Mouse (Mus musculus) kidney, embryonic 16.5 days (tissue): Measurements from ENCODE around the gene Rap1a. TPM values are rescaled to one million over a fixed set of nuclear protein-coding genes. Genes with fewer than 3 reads are reported as not detected.

Experiments used
- ATAC-seq: fragments of 200-750 bp; cut with Nextera tagmentation; 2 replicates; pipeline ENCODE4 v1.8.0; 2017; ENCODE audit warnings: moderate TSS enrichment; ENCODE audit not compliant: low FRiP score, low TSS enrichment
- H3K27ac ChIP-seq: fragments of 300-500 bp; sonication (generic); 2 replicates; pipeline ENCODE4 v1.5.1; 2014; ENCODE audit warnings: low read length
- H3K27me3 ChIP-seq: fragments of 300-500 bp; sonication (generic); 2 replicates; pipeline ENCODE4 v1.6.1; 2014; ENCODE audit warnings: low read length, control low read depth, mixed read lengths; ENCODE audit not compliant: insufficient read depth
- H3K36me3 ChIP-seq: fragments of 300-500 bp; sonication (generic); 2 replicates; pipeline ENCODE4 v1.6.1; 2014; ENCODE audit warnings: low read length, control low read depth, mixed read lengths; ENCODE audit not compliant: insufficient read depth
- H3K4me1 ChIP-seq: fragments of 300-500 bp; sonication (generic); 2 replicates; pipeline ENCODE4 v1.6.1; 2014; ENCODE audit warnings: low read length, control low read depth, mixed read lengths; ENCODE audit not compliant: insufficient read depth
- H3K4me2 ChIP-seq: fragments of 300-500 bp; sonication (generic); replicated peaks from 2 replicates; pipeline ENCODE4 v1.6.1; 2014; ENCODE audit warnings: low read depth, low read length
- H3K4me3 ChIP-seq: fragments of 300-500 bp; sonication (generic); 2 replicates; pipeline ENCODE4 v1.5.1; 2014; ENCODE audit warnings: mild to moderate bottlenecking, low read length
- H3K9ac ChIP-seq: fragments of 300-500 bp; sonication (generic); replicated peaks from 2 replicates; pipeline ENCODE4 v1.6.1; 2014; ENCODE audit warnings: low read length
- H3K9me3 ChIP-seq: fragments of 300-500 bp; sonication (generic); 2 replicates; pipeline ENCODE4 v1.6.1; 2016; ENCODE audit warnings: low read length, control low read depth
- WGBS: fragments of 180-500 bp; shearing (Covaris S2); extraction: QIAGEN DNeasy Blood & Tissue Kit; methylation state at CpG from one replicate; pipeline ENCODE4 v1.1.7; 2014; 5-methylcytosine and 5-hydroxymethylcytosine counted together
- polyA plus RNA-seq: library from polyadenylated mRNA; unstranded; fragments of >200 nt; fragmentation: Nextera tagmentation; extraction: Ambion mirVana; gene quantifications from 2 replicates; pipeline ENCODE4 v1.2.1, GENCODE M21; 2015

Gene Rap1a
- polyA plus RNA-seq, 1 experiment from 2014 or later = 104 TPM

DNA sequence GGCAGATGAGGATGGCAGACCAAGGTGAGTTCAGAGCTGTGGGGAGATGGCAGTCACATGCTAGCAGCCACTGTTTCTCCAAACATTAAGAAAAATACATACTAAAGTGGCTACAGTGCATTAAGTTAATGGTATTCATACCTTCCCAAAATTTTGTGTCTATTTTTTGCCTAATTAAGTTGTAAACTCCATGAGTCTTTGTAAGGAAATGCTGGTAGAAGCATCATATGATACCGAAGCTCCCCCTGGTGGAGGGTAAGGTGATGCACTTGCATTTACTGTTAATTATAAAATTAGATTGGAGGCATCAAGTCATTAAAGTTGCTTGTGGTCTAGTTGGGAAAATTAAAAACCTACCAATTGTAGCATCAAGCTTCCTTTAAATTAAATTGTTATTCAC lies 75.1 kb downstream of the Rap1a start:
- H3K27me3 ChIP-seq = no peaks in the 10 kb centered on the region
- H3K36me3 ChIP-seq = peaks cover 8% of the 10 kb centered on the region; the same call in 1 of the 2 replicates
- no peak overlapping the region for H3K27ac ChIP-seq
- H3K4me3 ChIP-seq = no peak overlapping the region
- H3K4me2 ChIP-seq = no peak overlapping the region
- no peaks in the 10 kb centered on the region; the same call in 1 of the 2 replicates for H3K4me1 ChIP-seq
- no peak overlapping the region for H3K9ac ChIP-seq
- H3K9me3 ChIP-seq = no peaks in the 10 kb centered on the region
- no peak for ATAC-seq
- 0% methylated on average over 1 of the region's 1 CpGs for WGBS

DNA sequence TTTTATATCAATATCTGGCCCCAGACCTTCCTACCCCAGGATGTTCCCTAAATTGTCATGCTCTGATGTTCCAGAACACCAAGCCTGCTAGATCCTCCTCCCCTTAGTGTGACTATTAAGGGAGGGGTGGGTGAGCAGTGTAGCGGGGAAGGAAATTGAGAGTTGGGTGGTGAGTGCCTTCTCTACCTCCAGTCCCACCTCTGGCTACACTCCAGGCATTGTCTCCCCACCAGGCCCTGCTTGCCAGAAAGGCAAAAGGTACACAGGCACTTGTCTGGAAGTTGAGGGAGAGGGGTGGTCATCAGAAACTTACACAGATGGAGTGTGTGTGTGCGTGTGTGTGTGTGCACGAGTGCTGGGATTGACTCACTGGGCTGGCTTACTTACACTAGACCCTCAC lies 78.6 kb downstream of the Rap1a start:
- WGBS = 91% methylated on average over 3 of the region's 3 CpGs
- no peak overlapping the region for H3K27ac ChIP-seq
- no peaks in the 10 kb centered on the region for H3K9me3 ChIP-seq
- no peak for ATAC-seq
- H3K4me2 ChIP-seq = no peak overlapping the region
- H3K4me3 ChIP-seq = no peak overlapping the region
- H3K4me1 ChIP-seq = peaks cover 16% of the 10 kb centered on the region
- no peaks in the 10 kb centered on the region for H3K36me3 ChIP-seq
- no peak overlapping the region for H3K9ac ChIP-seq
- no peaks in the 10 kb centered on the region for H3K27me3 ChIP-seq

DNA sequence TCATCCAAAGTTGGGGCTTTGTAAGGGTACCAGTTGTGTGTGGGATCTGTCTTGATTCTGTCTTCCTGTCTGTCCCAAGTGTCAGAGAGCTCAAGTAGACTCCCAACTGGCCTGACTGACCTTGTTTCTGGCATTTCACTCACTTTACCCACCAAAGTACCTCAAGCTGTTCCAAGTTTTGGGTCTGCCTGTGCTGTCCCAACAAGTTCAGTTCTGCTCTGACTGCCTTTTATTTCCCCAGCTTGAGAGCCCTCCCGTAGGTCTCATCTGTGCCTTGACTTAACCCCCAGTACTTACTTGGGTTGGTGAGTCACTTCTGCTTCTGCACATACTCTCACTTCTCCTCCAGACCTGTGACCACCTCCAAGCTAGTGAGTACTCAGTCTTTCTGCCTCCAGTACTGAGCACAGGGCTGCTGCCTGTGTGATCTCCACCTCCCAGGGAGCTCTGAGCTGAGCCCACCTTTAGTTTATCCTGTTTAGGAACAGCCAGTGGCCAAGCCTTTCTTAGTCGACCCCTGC lies 79.4 kb downstream of the Rap1a start:
- Histone ChIP-seq H3K9ac (no peak overlapping the region), H3K4me1 (peaks cover 16% of the 10 kb centered on the region), H3K27me3 (no peaks in the 10 kb centered on the region), H3K4me2 (no peak overlapping the region), H3K9me3 (no peaks in the 10 kb centered on the region), H3K36me3 (no peaks in the 10 kb centered on the region), H3K4me3 (no peak overlapping the region), H3K27ac (no peak overlapping the region)
- ATAC-seq = no peak
- 75% methylated on average over 2 of the region's 2 CpGs for WGBS

DNA sequence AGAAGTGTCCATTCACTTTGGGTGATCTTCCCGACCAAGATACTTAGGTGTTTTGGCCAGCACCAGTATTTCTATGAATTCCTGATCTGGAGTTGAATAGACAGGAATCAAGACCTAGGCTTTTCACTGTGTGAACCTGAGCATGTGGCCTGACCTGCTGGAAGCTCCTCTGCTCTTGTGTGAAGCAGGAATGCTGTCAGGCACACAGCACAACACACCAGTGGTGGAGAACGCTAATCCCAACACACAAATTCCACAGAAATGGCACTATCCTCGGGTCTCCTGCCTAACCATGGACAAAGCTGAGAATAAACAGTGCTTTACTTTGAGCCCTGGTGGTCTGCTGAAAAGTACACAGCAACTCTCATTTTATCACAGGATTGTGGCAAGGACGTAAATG lies 80.6 kb downstream of the Rap1a start:
- Histone ChIP-seq H3K36me3 (no peaks in the 10 kb centered on the region), H3K27ac (no peak overlapping the region), H3K9me3 (no peaks in the 10 kb centered on the region), H3K4me2 (no peak overlapping the region), H3K9ac (no peak overlapping the region), H3K4me3 (no peak overlapping the region), H3K4me1 (peaks cover 16% of the 10 kb centered on the region), H3K27me3 (no peaks in the 10 kb centered on the region)
- no peak for ATAC-seq
- 81% methylated on average over 4 of the region's 4 CpGs for WGBS

DNA sequence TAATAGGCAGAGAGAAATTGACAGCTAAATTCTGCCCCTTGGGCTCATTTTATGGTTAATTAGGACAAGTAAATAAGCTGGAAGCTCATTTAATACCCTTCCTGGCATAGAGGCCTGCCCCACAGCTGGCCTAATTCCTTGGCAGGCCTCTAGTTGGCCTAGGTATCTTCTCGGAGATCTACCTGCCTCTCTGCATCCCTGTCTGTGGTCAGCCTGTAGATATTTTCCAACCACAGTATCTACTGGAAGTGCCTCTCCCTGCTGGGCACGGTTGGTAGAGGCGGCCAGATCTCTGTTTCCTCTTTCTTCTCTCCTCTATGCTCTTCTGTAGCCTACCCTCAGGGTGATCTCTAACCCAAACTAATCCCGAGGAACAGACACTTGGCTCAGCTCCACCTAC lies 81.2 kb downstream of the Rap1a start:
- no peak overlapping the region for H3K4me3 ChIP-seq
- no peak overlapping the region for H3K27ac ChIP-seq
- H3K9ac ChIP-seq = no peak overlapping the region
- H3K4me2 ChIP-seq = no peak overlapping the region
- 79% methylated on average over 4 of the region's 4 CpGs for WGBS
- peaks cover 16% of the 10 kb centered on the region for H3K4me1 ChIP-seq
- ATAC-seq = no peak
- H3K9me3 ChIP-seq = no peaks in the 10 kb centered on the region
- H3K36me3 ChIP-seq = no peaks in the 10 kb centered on the region
- no peaks in the 10 kb centered on the region for H3K27me3 ChIP-seq

DNA sequence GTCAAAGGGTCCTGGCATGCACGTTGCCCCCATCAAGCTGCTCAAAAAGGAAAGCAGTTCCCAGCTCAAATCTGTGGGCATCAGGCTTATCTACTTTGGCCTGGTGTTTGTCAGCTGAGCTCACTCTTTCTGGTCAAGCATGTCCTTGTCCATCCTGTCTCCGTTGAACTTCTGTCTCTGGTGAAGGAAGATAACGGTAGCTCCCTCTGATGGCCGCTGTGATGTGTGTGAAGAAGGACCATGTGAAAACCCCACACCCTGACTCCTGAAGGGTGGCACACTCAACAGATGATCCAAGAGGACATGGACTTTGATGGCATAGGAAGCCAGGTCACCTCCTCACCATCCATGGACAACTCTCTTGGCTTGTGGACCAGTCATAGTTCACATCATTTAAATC lies 82.4 kb downstream of the Rap1a start:
- Histone ChIP-seq H3K36me3 (no peaks in the 10 kb centered on the region), H3K9me3 (no peaks in the 10 kb centered on the region), H3K4me1 (peaks cover 23% of the 10 kb centered on the region), H3K9ac (no peak overlapping the region), H3K27ac (no peak overlapping the region), H3K27me3 (no peaks in the 10 kb centered on the region), H3K4me3 (no peak overlapping the region), H3K4me2 (no peak overlapping the region)
- 28% methylated on average over 4 of the region's 4 CpGs for WGBS
- ATAC-seq = no peak

DNA sequence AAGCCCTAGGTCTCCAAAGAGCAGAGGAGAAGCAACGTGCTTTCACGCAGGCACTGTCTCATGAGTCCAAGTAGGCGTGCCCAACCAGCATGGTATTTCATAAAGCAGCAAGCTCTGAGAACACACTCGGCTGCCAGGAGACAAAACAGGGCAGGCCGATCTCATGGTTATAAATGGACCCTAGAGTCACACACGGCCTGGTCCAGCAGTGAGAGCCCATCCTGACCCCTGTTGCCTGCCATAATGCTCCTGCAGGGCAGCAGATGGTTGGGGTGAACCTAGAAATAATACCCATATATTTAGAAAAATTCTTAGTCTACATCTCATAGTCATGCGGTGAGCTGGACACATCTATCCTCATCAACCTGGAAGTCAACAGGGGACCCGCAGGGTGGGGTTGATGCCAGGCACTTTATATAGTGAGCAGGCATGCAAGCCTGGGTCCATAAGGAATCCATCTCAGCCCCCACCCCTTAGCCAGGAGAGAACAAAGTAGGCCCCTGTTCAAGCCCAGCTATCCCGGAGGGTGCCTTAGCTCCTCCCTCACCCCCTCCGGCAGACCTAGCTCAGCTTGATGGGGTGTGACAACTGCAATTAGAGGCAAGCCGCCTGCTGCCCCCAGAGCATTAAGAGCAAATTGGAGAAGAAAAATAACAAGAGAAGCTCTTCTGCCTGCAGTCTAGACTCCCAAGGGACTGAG lies 83.1 kb downstream of the Rap1a start:
- H3K36me3 ChIP-seq = no peaks in the 10 kb centered on the region
- H3K4me1 ChIP-seq = peaks cover 24% of the 10 kb centered on the region
- H3K4me2 ChIP-seq = no peak overlapping the region
- whole genome bisulfite sequencing = 46% methylated on average over 11 of the region's 11 CpGs
- no peak overlapping the region for H3K4me3 ChIP-seq
- no peak overlapping the region for H3K27ac ChIP-seq
- no peak overlapping the region for H3K9ac ChIP-seq
- ATAC-seq = peak; percentile 69
- no peaks in the 10 kb centered on the region for H3K27me3 ChIP-seq
- no peaks in the 10 kb centered on the region for H3K9me3 ChIP-seq

DNA sequence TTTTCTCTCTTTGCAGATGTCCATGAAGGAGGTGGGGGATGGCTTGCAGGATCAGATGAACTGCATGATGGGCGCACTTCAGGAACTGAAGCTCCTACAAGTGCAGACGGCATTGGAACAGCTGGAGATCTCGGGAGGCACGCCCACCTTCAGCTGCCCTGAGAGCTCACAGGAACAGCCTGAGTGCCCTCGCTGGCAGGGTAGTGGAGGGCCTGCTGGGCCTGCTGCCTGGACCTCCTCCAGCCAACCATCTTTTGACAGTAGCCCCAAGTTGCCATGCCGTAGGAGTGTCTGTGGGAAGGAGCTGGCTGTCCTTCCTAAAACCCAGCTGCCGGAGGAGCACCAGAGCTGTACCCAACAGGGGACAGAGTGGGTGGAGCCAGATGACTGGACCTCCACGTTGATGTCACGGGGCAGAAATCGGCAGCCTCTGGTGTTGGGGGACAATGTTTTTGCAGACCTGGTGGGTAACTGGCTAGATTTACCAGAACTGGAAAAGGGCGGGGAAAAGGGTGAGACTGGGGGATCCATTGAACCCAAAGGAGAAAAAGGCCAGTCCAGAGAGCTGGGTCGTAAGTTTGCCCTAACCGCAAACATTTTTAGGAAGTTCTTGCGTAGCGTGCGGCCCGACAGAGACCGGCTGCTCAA lies 84.7 kb downstream of the Rap1a start:
- H3K4me1 ChIP-seq = peaks cover 24% of the 10 kb centered on the region
- no peaks in the 10 kb centered on the region for H3K36me3 ChIP-seq
- no peak overlapping the region for H3K9ac ChIP-seq
- H3K27ac ChIP-seq = no peak overlapping the region
- ATAC-seq = no peak
- H3K27me3 ChIP-seq = no peaks in the 10 kb centered on the region
- no peak overlapping the region for H3K4me2 ChIP-seq
- no peaks in the 10 kb centered on the region for H3K9me3 ChIP-seq
- 57% methylated on average over 16 of the region's 18 CpGs for WGBS
- H3K4me3 ChIP-seq = no peak overlapping the region

DNA sequence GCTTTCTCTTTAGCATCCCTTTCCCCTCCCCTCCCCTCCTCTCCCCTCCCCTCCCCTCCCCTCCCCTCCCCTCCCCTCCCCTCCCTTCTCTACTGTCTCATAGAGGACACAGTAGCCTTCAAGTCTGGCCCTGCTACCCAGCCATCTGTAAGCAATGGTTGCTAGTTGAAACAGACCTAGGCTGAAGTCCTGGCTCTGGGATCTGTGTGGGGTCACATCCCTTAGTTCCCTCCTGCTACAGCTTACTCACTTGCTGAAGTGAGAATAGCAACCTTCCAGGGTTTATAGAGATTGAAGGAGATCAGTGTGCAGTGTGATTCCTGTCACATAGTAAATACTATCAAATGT lies 86.3 kb downstream of the Rap1a start:
- Histone ChIP-seq H3K27me3 (no peaks in the 10 kb centered on the region), H3K9me3 (no peaks in the 10 kb centered on the region), H3K9ac (no peak overlapping the region), H3K4me2 (no peak overlapping the region), H3K4me1 (peaks cover 29% of the 10 kb centered on the region), H3K4me3 (no peak overlapping the region), H3K27ac (peak overlapping the region; percentile 52), H3K36me3 (no peaks in the 10 kb centered on the region)
- no peak for ATAC-seq

DNA sequence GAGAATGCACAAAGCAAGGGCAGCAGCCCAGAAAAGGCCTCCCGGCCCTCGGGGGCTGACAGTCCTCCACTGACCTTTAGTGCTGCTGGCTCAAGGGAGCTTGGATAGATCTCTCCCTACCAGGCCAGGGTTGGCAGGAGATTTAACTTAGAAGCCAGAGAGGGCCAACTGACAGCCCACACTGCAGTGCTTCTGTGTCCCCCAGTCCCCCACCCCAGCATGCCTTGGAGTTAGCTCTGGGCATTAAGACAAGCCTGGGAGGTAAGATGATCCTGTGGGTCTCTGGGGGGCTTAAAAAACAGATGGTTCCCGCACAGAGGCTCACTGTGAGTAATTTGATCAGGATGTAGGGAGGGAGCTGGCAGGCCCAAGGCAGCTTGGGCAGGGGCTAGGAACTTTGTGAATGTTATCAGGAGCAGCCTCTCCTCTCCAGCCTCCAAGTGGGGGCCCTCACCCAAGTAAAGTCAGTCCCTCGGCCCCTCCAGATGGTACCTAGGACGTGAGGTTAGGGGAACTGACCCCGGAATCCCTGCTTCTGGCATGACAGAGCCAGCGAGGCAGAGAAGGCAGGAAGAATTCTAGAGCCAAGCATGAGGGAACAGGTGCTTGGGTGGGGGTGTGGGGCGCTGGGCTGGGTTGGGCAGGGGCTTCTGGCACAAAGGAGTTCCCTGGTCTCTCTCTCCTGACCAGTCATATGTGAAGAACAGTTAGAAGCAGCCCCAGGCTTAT lies 86.9 kb downstream of the Rap1a start:
- no peak overlapping the region for H3K4me3 ChIP-seq
- H3K4me2 ChIP-seq = no peak overlapping the region
- H3K27me3 ChIP-seq = no peaks in the 10 kb centered on the region
- peak; percentile 72 for ATAC-seq
- WGBS = 13% methylated on average over 8 of the region's 8 CpGs
- H3K36me3 ChIP-seq = no peaks in the 10 kb centered on the region
- H3K9me3 ChIP-seq = no peaks in the 10 kb centered on the region
- H3K27ac ChIP-seq = peak overlapping the region; percentile 77
- no peak overlapping the region; the same call in 1 of the 2 replicates for H3K9ac ChIP-seq
- H3K4me1 ChIP-seq = peaks cover 29% of the 10 kb centered on the region
